Mouse (Mus musculus) brain, adult 2 months (tissue): ENCODE measurements at regions not wholly inside any gene's neighbourhood (a gene's known extent, or its start where the extent isn't known, plus 50 kb on each side); places are given as distances from the start of the nearest gene placed in this dataset.

Experiments
- DNase-seq: peaks from one replicate; pipeline ENCODE4 v3.0.0; 2011; ENCODE audit warnings: low read depth, low spot score

GRCm38 (mm10) chr10:111558675-111559340, 52.7 kb downstream of the Phlda1 start:
- DNase-seq, result no peak

- DNase-seq, result no peak
These were observed 53.5 kb downstream of the Phlda1 start for GRCm38 (mm10) chr10:111559341-111560246.

- no peak for DNase-seq
These were observed 56.5 kb downstream of the Phlda1 start for GRCm38 (mm10) chr10:111562628-111563027.

GRCm38 (mm10) chr10:111566873-111567381, 60.8 kb downstream of the Phlda1 start:
- DNase-seq, result peak; percentile 91

GRCm38 (mm10) chr10:111570501-111571258, 64.6 kb downstream of the Phlda1 start:
- no peak for DNase-seq

- no peak for DNase-seq
These were observed 68.1 kb downstream of the Phlda1 start for GRCm38 (mm10) chr10:111574231-111574630.

- no peak for DNase-seq
These were observed 68.7 kb downstream of the Phlda1 start for GRCm38 (mm10) chr10:111574812-111575211.

- DNase-seq, result no peak
These were observed 69.2 kb downstream of the Phlda1 start for GRCm38 (mm10) chr10:111575256-111575655.

GRCm38 (mm10) chr10:111575926-111576325, 69.8 kb downstream of the Phlda1 start:
- DNase-seq, result peak; percentile 53

- no peak for DNase-seq
These were observed 70.4 kb downstream of the Phlda1 start for GRCm38 (mm10) chr10:111576395-111577069.

- no peak for DNase-seq
These were observed 72.5 kb downstream of the Phlda1 start for GRCm38 (mm10) chr10:111578536-111578935.

- no peak for DNase-seq
These were observed 73.4 kb downstream of the Phlda1 start for GRCm38 (mm10) chr10:111579481-111579880.

GRCm38 (mm10) chr10:111580401-111581100, 74.5 kb downstream of the Phlda1 start:
- DNase-seq, result no peak

GRCm38 (mm10) chr10:111581847-111582246, 75.8 kb downstream of the Phlda1 start:
- no peak for DNase-seq

- no peak for DNase-seq
These were observed 76.4 kb downstream of the Phlda1 start for GRCm38 (mm10) chr10:111582321-111583123.

- no peak for DNase-seq
These were observed 77.1 kb downstream of the Phlda1 start for GRCm38 (mm10) chr10:111583124-111583743.

- DNase-seq, result peak; percentile 66
These were observed 77.7 kb downstream of the Phlda1 start for GRCm38 (mm10) chr10:111583744-111584152.

- no peak for DNase-seq
These were observed 82.0 kb downstream of the Phlda1 start for GRCm38 (mm10) chr10:111587891-111588611.

- no peak for DNase-seq
These were observed 83.1 kb downstream of the Phlda1 start for GRCm38 (mm10) chr10:111589186-111589585.
